Mouse (Mus musculus) lung, postnatal 36 days (tissue): Measurements from ENCODE around the gene Zfp87.
A peak's percentile ranks its signal among the peaks of the same experiment; 100 is the strongest.

Source experiments
- DNase-seq: peaks from one replicate; pipeline ENCODE4 v3.0.0; 2022; ENCODE audit warnings: mixed read lengths

Gene Zfp87

DNA sequence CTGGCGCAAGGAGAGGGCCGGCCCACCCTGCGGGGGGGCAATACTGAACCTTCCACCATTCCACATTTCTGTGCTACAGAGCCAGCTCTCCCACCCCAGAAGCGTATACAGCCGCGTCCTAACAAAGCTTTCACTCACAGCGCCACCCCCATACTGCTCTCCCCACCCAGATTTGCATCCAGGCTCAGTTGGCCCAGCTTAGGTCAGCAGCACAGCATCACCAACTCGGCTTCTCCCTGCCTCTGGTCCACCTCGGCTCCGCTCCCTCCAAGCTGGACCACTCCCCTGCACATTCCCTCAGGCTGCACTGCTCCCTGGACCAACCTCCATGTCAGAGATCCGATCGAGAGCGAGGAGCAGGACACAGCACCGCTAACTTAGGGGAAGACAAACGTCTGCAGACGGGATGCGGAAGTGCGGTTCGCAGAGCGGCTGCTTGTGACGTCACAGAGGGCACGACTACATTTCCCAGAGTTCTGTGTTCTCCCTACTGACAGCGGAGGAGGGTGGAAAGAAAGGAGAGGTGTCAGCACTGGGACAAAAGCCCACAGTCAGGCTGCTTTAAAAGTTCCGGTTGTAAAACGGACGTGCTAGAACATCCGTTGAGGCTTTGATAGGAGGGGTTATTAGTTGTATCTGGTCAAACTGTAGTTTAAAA lies at the start of gene Zfp87, which contains the start of gene Gm26965:
Zfp87 (minus strand) TSS at position 425 of the 658 bp plus-strand sequence.
Gm26965 (minus strand) TSS at position 399 of the 658 bp plus-strand sequence.
- DNase-seq: peak; percentile 97

DNA sequence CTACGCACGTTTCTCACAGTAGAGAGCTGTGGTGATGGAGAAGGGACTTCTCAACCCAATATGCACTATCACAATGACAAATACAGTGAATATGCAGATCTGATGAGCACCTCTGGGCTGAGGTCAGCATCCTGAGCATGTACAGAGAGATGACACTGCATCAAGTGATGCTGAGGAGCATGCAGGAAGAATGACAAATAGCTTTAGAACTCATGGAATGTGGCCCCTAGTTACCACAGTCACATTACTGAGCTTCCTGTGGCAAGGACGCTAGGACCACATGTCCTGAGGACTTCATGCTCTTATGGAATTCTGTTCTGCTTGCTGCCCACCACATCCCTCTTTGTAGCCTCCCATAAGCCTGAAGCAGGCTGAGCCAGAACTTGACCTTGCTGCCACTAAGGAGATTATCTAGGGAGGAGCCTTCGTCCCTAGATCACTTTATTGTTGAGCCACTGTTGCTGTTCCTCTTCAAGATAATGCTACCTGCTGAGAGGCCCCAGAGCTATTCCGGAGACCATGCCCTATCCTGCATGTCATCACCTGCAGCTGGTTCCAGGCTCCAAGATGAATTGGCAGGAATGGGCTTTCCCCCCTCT lies 46.7 kb upstream of the Zfp87 start:
- no peak for DNase-seq

DNA sequence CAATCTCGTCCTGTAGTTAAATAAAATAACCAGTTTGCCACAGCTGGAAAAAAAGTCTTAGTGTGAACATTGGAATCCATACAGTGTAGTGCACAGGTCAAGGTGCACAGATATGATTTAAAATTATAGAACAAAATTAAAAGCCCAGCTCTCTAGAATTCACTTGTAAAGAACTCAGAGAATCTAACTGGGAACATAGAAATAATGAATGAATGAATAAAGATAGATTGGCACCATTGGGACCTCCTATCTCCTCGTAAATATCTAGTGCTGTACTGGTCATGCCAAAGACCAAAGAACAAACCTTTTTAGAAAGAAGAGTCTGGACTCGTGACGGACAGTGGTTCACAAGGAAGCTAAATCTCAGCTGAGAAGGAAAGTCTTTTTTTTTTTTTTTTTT lies 27.8 kb upstream of the Zfp87 start, which contains the start of gene Zfp748:
Zfp748 (minus strand) TSS at position 101 of the 400 bp plus-strand sequence.
- no peak for DNase-seq

DNA sequence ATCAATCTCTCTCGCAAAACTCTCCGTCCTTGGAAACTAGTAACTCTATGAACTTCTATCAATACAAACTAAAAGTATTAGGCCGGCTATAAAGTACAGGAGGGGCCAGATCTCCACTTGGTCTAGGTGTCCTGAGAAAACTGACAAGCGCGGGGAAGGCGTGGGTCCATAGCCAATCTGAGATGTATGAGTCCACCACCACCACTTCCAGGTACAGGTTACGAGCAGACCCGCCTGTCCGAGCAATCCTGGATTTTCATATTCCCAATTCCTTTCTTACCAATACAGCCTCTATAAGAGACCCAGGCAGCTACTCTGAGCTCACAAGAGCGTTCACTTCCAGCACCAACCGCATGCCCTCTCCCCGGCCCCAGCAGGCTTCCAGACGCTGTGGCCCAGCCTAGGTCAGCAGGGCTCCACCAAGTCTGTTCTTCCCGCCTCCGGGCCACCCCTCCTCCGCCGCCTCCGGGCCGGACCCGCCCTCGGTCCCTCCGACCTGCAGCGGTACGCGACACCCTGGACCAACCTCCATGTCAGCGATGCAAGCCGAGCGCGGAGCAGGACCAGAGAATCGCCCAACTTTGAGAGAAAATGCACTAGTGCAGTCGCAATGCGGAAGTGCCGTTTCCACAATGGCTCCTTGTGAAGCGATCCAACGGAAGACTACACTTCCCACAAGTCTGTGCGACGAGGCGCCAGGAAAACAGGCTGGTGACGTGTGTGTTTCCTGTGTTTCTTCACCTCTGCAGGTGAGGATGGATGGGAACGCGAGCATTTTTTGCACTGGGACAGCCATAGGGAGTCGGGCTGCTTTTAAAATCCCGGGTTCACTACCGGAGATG lies 26.7 kb upstream of the Zfp87 start:
- peak; percentile 96 for DNase-seq

GRCm38 (mm10) chr13:67545941-67546340 lies 20.0 kb upstream of the Zfp87 start:
- no peak for DNase-seq

DNA sequence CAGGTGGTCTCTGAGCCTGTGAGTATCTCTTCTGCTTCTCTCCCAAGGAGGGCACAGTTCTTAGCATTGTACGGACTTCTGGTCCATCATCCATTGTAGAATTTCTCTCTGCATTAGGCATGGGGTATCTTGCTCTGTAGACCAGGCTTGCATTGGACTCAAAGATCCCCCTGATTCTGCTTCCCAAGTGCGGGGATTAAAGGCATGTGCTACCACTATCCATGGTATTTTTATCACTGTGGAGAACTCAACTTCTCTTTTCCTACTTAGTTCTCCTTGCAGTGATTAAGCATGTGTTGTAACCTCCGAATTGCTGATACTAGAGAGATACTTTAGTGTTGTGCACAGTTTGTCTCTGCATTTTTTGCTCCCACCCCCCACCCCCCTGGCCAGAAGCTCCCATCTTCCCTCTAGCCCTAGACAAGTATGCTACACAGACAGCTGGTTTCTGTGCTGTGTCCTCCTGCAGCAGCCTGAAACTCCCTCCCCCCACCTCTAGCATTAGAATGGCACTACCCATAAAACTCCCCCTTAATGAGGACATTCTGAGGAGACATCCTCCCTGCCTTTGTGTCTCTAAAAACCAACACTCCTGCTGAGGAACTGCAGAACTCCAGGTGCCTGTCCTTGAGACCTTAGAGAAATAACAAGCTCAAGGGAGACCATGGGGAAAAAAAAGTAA lies 1.2 kb upstream of the Zfp87 start:
- DNase-seq: no peak

- no peak for DNase-seq
Observed at GRCm38 (mm10) chr13:67500908-67501307, 25.1 kb downstream of the Zfp87 start.

DNA sequence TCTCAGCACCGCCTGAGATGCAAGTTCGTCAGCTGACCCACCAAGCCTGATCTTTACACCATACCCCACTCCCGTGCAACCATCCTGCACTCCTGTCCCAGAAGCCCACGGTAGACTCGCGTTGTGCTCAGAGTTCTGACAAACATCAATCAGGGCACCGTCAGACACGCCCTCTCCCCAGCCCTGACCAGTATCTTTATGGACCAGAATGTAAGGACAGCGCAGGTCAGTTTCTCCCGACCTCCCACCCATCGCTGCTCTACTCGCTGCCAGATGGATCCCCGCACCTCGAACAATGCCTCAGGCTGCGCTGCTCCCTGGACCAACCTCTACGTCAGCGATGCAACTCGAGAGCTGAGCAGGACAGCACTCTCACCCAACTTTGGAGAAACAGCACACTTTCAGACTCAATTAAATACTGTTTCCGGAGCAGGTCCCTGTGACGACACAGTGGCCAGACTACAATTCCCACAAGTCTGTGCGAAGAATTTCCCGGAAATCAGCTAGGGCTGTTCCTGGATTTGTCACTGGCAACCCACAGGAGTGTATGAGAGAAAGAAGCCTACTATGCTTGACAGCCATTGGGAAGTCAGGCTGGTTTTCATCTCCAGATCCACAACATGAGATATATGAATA lies 25.8 kb downstream of the Zfp87 start, which contains the start of gene Zfp58:
Zfp58 (minus strand) TSS at position 472 of the 636 bp plus-strand sequence.
- peak; percentile 95 for DNase-seq

DNA sequence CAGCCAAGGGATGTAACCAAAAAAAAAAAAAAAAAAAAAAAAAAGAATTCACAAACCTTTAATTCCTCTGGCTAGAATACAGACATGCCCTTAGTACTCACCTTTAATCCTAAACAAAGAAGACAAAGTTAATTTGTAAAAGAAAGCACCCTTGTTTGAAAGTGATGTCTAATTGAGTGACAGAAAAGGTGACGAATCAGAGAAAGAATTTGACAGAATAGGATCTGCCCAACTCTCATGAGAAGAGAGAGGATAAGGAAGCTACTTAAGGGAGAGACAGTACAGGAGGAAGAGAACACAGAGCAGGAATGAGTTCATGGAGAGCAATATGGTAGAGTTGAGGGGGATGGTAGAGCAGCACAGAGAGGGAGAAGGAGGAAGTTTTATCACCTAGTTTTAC lies 30.3 kb downstream of the Zfp87 start:
- no peak for DNase-seq

DNA sequence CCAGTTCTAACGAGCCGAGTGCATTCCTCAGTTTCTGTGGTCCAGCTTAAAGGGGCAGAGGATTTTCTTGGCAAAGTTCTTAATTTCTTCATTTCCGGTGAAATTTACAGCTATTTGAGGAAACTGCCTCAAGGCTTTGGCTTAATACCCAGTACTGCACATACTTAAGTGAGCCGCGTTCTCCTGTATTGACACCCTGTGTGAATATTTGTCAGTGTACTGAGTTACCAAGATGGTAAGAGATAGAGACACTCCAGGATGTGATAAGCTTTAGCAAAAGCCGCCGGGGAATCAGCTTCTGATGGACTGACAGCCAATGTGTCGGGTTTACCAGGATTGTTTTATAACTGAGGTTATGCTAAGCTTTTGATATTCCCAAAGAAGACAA lies 41.6 kb downstream of the Zfp87 start:
- DNase-seq: peak; percentile 26

GRCm38 (mm10) chr13:67483625-67484423 lies 42.2 kb downstream of the Zfp87 start, which contains the start of gene Zfp874b:
Zfp874b (minus strand) TSS chr13:67484258.
- peak; percentile 98 for DNase-seq

GRCm38 (mm10) chr13:67481528-67481927 lies 44.4 kb downstream of the Zfp87 start:
- no peak for DNase-seq

DNA sequence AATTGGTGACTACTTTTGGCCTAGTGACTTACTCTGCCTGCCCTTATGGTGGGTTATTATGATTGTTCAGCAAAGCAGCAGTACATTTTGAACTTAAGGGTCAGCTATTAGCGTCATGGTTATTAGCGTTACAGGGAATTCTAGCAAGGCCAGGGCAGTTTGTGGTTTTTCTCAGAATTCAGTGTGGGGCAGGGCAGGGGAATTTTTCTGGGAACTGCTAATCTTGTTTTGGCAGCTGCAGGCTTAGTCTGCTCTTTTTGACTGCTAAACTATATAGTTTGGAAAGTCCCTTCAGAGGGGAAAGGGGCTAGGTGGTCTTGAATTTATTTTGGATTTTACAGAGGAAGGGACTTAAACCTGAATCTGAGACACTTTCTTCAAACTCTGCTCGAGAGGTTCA lies 56.7 kb downstream of the Zfp87 start:
- no peak for DNase-seq
